Mouse (Mus musculus) MEL (cell line): ENCODE measurements around the gene Arid1b. TPM values are rescaled to one million over a fixed set of nuclear protein-coding genes. Genes with fewer than 3 reads are reported as not detected.

Experiments
- DNase-seq: peaks from one replicate; pipeline ENCODE4 v3.0.0; 2011; ENCODE audit warnings: low read depth, low spot score
- H3K27ac ChIP-seq: 2 replicates; pipeline ENCODE4 v1.5.1; 2012; ENCODE audit warnings: low read depth, mild to moderate bottlenecking, control low read depth, low read length, moderate library complexity; ENCODE audit not compliant: control insufficient read depth
- H3K27me3 ChIP-seq, 2 experiments: fragments of 150-350 bp in 1 of 2; sonication (generic) in 1 of 2; 2 replicates each; pipeline ENCODE4 v1.6.1; 2012; ENCODE audit warnings: low read length in 2 of 2, mild to moderate bottlenecking in 2 of 2, improper control_type of control experiment in 1 of 2, moderate library complexity in 1 of 2; ENCODE audit not compliant: insufficient read depth in 2 of 2, control insufficient read depth in 1 of 2
- H3K36me3 ChIP-seq, 2 experiments: 2 replicates each; pipeline ENCODE4 v1.6.1; 2012 to 2014; ENCODE audit warnings: low read length in 2 of 2, improper control_type of control experiment in 1 of 2, inconsistent platforms in 1 of 2, mild to moderate bottlenecking in 1 of 2; ENCODE audit not compliant: insufficient read depth in 2 of 2, control insufficient read depth in 1 of 2
- H3K4me1 ChIP-seq, 2 experiments: fragments of 150-350 bp in 1 of 2; sonication (generic) in 1 of 2; 2 replicates each; pipeline ENCODE4 v1.6.1; 2012; ENCODE audit warnings: low read length in 2 of 2, improper control_type of control experiment in 1 of 2, mild to moderate bottlenecking in 1 of 2; ENCODE audit not compliant: insufficient read depth in 2 of 2, control insufficient read depth in 1 of 2
- H3K4me3 ChIP-seq, 2 experiments: fragments of 150-350 bp in 1 of 2; sonication (generic) in 1 of 2; 2 replicates each; pipeline ENCODE4 v1.5.1; 2012; ENCODE audit warnings: low read depth in 2 of 2, low read length in 2 of 2, mild to moderate bottlenecking in 2 of 2, moderate library complexity in 2 of 2, control low read depth in 1 of 2, improper control_type of control experiment in 1 of 2; ENCODE audit not compliant: control insufficient read depth in 1 of 2, insufficient read depth in 1 of 2
- H3K79me2 ChIP-seq: 2 replicates; pipeline ENCODE4 v1.6.1; 2012; ENCODE audit warnings: mild to moderate bottlenecking, low read length, moderate library complexity; ENCODE audit not compliant: control insufficient read depth, poor library complexity, insufficient read depth
- H3K9ac ChIP-seq: 2 replicates; pipeline ENCODE4 v1.6.1; 2012; ENCODE audit warnings: low read depth, mild to moderate bottlenecking, control low read depth, low read length, moderate library complexity; ENCODE audit not compliant: control insufficient read depth, poor library complexity, severe bottlenecking
- H3K9me3 ChIP-seq: fragments of 150-350 bp; sonication (generic); replicated peaks from 2 replicates; pipeline ENCODE4 v1.6.1; 2012; ENCODE audit warnings: mild to moderate bottlenecking, low read length, improper control_type of control experiment, moderate library complexity; ENCODE audit not compliant: insufficient read depth
- BHLHE40 ChIP-seq: IDR thresholded peaks from 2 replicates; pipeline ENCODE4 v1.6.1; 2012; ENCODE audit warnings: low read depth, mild to moderate bottlenecking, inconsistent platforms, low read length, improper control_type of control experiment, borderline replicate concordance
- CHD1 ChIP-seq: IDR thresholded peaks from 2 replicates; pipeline ENCODE4 v1.6.1; 2012; ENCODE audit warnings: low read depth, mild to moderate bottlenecking, inconsistent platforms, low read length, improper control_type of control experiment
- E2F4 ChIP-seq: IDR thresholded peaks from 2 replicates; pipeline ENCODE4 v1.6.1; 2011; ENCODE audit warnings: low read depth, low read length, improper control_type of control experiment, borderline replicate concordance
- ELF1 ChIP-seq: IDR thresholded peaks from 2 replicates; pipeline ENCODE4 v1.6.1; 2014; ENCODE audit warnings: low read depth, mild to moderate bottlenecking, inconsistent platforms, low read length, improper control_type of control experiment, moderate library complexity
- GABPA ChIP-seq: IDR thresholded peaks from 2 replicates; pipeline ENCODE4 v1.6.1; 2012; ENCODE audit warnings: low read depth, mild to moderate bottlenecking, inconsistent platforms, low read length, improper control_type of control experiment, moderate library complexity
- GATA1 ChIP-seq: IDR thresholded peaks from 2 replicates; pipeline ENCODE4 v1.6.1; 2011; ENCODE audit warnings: low read depth, low read length, improper control_type of control experiment
- KAT2A ChIP-seq: conservative IDR thresholded peaks from 2 replicates; pipeline ENCODE4 v1.6.1; 2012; ENCODE audit warnings: low read depth, low read length, improper control_type of control experiment, inconsistent platforms
- MAFK ChIP-seq: IDR thresholded peaks from 2 replicates; pipeline ENCODE4 v1.6.1; 2011; ENCODE audit warnings: low read depth, mild to moderate bottlenecking, low read length, improper control_type of control experiment, borderline replicate concordance
- MAX ChIP-seq: IDR thresholded peaks from 2 replicates; pipeline ENCODE4 v1.6.1; 2011; ENCODE audit warnings: low read length, improper control_type of control experiment
- NELFE ChIP-seq: IDR thresholded peaks from 2 replicates; pipeline ENCODE4 v1.6.1; 2011; ENCODE audit warnings: low read depth, low read length, improper control_type of control experiment
- POLR2AphosphoS2 ChIP-seq: IDR thresholded peaks from 2 replicates; pipeline ENCODE4 v1.6.1; 2011; ENCODE audit warnings: low read length, improper control_type of control experiment
- RAD21 ChIP-seq: IDR thresholded peaks from 2 replicates; pipeline ENCODE4 v1.6.1; 2011; ENCODE audit warnings: mild to moderate bottlenecking, low read depth, low read length, improper control_type of control experiment
- TBP ChIP-seq: IDR thresholded peaks from 2 replicates; pipeline ENCODE4 v1.8.0; 2011; ENCODE audit warnings: low read depth, low read length, improper control_type of control experiment
- TCF12 ChIP-seq: IDR thresholded peaks from 2 replicates; pipeline ENCODE4 v1.6.1; 2014; ENCODE audit warnings: low read depth, mild to moderate bottlenecking, inconsistent platforms, low read length, improper control_type of control experiment, moderate library complexity
- UBTF ChIP-seq: IDR thresholded peaks from 2 replicates; pipeline ENCODE4 v1.6.1; 2012; ENCODE audit warnings: low read depth, mild to moderate bottlenecking, inconsistent platforms, low read length, improper control_type of control experiment, moderate library complexity, borderline replicate concordance; ENCODE audit not compliant: insufficient read depth
- USF2 ChIP-seq, 2 experiments: IDR thresholded peaks; 2 replicates each; pipeline ENCODE4 v1.6.1; 2011 to 2012; ENCODE audit warnings: improper control_type of control experiment in 2 of 2, low read length in 2 of 2, borderline replicate concordance in 1 of 2, inconsistent platforms in 1 of 2, low read depth in 1 of 2, mild to moderate bottlenecking in 1 of 2; ENCODE audit not compliant: insufficient read depth in 1 of 2
- ZC3H11A ChIP-seq: IDR thresholded peaks from 2 replicates; pipeline ENCODE4 v1.6.1; 2012; ENCODE audit warnings: low read depth, mild to moderate bottlenecking, inconsistent platforms, low read length, improper control_type of control experiment
- ZKSCAN1 ChIP-seq: IDR thresholded peaks from 2 replicates; pipeline ENCODE4 v1.6.1; 2012; ENCODE audit warnings: low read depth, mild to moderate bottlenecking, inconsistent platforms, low read length, improper control_type of control experiment, moderate library complexity
- ZMIZ1 ChIP-seq: IDR thresholded peaks from 2 replicates; pipeline ENCODE4 v1.6.1; 2012; ENCODE audit warnings: low read depth, mild to moderate bottlenecking, inconsistent platforms, low read length, improper control_type of control experiment, moderate library complexity
- ZNF384 ChIP-seq: IDR thresholded peaks from 2 replicates; pipeline ENCODE4 v1.6.1; 2012; ENCODE audit warnings: low read depth, mild to moderate bottlenecking, inconsistent platforms, low read length, improper control_type of control experiment
- polyA plus RNA-seq, 2 experiments: library from polyadenylated mRNA; stranded (reverse) in 1 of 2; unstranded in 1 of 2; fragments of >175 nt in 1 of 2; fragments of >200 nt in 1 of 2; gene quantifications; 2 replicates each; pipeline versions ENCODE4 v1.2.1 to v1.2.4; 2012; ENCODE audit warnings: low replicate concordance in 2 of 2, low read depth in 1 of 2; ENCODE audit not compliant: insufficient read length in 2 of 2, insufficient read depth in 1 of 2, missing spikeins in 1 of 2
- total RNA-seq: library from RNA; depleted of rRNA; stranded (reverse); fragments of 300-350 nt; gene quantifications from 2 replicates; pipeline ENCODE4 v1.2.3, GENCODE M21; 2012

Gene Arid1b
- total and polyA plus RNA-seq, 3 experiments: 13.4 to 17.4 TPM; not detected in 1

DNA sequence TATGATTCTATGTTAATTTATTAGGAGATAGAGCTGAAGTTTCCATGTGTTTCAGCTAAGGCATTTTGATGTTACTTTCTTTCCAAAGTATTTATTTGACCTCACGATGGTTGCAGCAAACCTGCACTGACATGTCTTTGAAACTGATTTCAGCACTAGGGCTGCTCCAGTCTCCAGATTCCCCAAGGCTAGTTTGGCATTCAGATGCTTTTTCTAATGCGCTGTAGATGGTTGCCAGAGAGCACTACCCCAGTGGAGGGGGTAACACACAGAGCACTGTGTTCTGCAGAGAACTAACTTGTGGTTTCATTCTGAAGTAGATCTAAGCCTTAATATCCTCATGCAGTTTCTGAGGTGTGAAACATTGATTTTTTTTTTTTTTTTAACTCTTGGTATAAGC, 250.4 kb downstream of the Arid1b start:
- no peak overlapping the region for H3K4me3 ChIP-seq
- TF ChIP-seq USF2 (IDR thresholded peaks at IDR 0.05; ENCODE audit: borderline replicate concordance in 1 of 2, insufficient read depth in 1 of 2, low read depth in 1 of 2, low read length in 2 of 2): no peak
- no peak for TF ChIP-seq TBP
- no peak for TF ChIP-seq GATA1
- TF ChIP-seq RAD21: no peak
- no peak for TF ChIP-seq POLR2AphosphoS2
- no peak for TF ChIP-seq TCF12
- no peak for TF ChIP-seq KAT2A
- TF ChIP-seq GABPA: no peak
- no peak for TF ChIP-seq ZC3H11A
- TF ChIP-seq ZMIZ1: no peak
- TF ChIP-seq E2F4: no peak
- TF ChIP-seq BHLHE40: no peak
- TF ChIP-seq NELFE: no peak
- no peak for TF ChIP-seq UBTF
- no peak for TF ChIP-seq MAX
- no peak for TF ChIP-seq ELF1
- no peak for TF ChIP-seq ZNF384
- TF ChIP-seq MAFK: no peak
- TF ChIP-seq CHD1: no peak
- DNase-seq: no peak
- no peak overlapping the region for H3K27ac ChIP-seq
- H3K4me1 ChIP-seq: peaks cover 11 to 20% of the 10 kb centered on the region in 2 experiments
- peaks cover 0 to 13% of the 10 kb centered on the region in 2 experiments for H3K36me3 ChIP-seq
- no peaks in the 10 kb centered on the region for H3K27me3 ChIP-seq
- peaks cover 4% of the 10 kb centered on the region; the same call in 1 of the 2 replicates for H3K79me2 ChIP-seq
- no peaks in the 10 kb centered on the region for H3K9me3 ChIP-seq
- H3K9ac ChIP-seq: no peak overlapping the region

DNA sequence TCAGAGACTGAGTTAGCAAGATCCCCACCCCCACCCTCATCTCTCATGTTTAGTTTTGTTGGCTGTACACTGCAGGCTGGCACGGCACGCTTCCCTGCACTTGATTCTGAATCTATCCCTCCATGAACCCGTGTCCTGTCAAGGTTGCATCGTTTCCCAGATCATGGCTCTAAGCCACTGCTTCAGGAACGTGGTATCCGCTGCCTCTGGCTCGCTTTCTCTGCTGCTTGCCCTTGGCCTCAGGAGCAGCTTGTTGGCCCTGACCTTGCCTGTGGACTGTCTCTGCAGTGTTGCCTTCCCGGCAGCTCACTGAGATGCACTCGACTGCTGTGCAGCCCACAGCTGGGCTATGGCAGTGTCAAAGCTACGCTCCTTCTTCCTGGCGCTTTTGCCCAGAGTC, 252.6 kb downstream of the Arid1b start:
- peaks cover 0 to 14% of the 10 kb centered on the region in 2 experiments for H3K36me3 ChIP-seq
- no peak for TF ChIP-seq ZKSCAN1
- TF ChIP-seq, all 39 proteins: peak for 0
- Histone ChIP-seq H3K4me3 (no peak overlapping the region), H3K9ac (no peak overlapping the region), H3K79me2 (no peaks in the 10 kb centered on the region), H3K27ac (no peak overlapping the region), H3K27me3 (no peaks in the 10 kb centered on the region), H3K9me3 (no peaks in the 10 kb centered on the region), H3K4me1 (peaks cover 13 to 26% of the 10 kb centered on the region in 2 experiments)
- no peak for DNase-seq
